Mouse (Mus musculus) ES-Bruce4 (cell line): Measurements from ENCODE around the gene Ranbp9.

Experiments
- CTCF ChIP-seq: IDR thresholded peaks from one replicate; pipeline ENCODE4 v1.8.1; 2011; ENCODE audit warnings: low read depth, low read length
- POLR2A ChIP-seq: IDR thresholded peaks from one replicate; pipeline ENCODE4 v1.8.1; 2011; ENCODE audit warnings: low read length; ENCODE audit not compliant: insufficient read depth

- TF ChIP-seq CTCF (no peak), POLR2A (no peak)
Observed at GRCm38 (mm10) chr13:43433395-43433794, 47.7 kb downstream of the Ranbp9 start.
